Mouse (Mus musculus): ENCODE measurements at regions not wholly inside any gene's neighbourhood (a gene's known extent, or its start where the extent isn't known, plus 50 kb on each side); places are given as distances from the start of the nearest gene placed in this dataset.

- in situ Hi-C loops (cut with MboI; ENCODE audit: low pct_unique_long_range_greater_than_20kb), result no loop called here
- no peak for TF ChIP-seq CTCF (IDR thresholded peaks at IDR 0.05)
- H3K27me3 ChIP-seq, result peaks cover 3% of the 10 kb centered on the region
- ATAC-seq (no peak), DNase-seq (ENCODE audit: low read depth, low spot score) (no peak)
- POLR2A ChIA-PET, result no interaction called here
- CTCF ChIA-PET, result no interaction called here
These were observed 231.2 kb upstream of the 4930535I16Rik start for GRCm38 (mm10) chr4:124149037-124149436.

DNA sequence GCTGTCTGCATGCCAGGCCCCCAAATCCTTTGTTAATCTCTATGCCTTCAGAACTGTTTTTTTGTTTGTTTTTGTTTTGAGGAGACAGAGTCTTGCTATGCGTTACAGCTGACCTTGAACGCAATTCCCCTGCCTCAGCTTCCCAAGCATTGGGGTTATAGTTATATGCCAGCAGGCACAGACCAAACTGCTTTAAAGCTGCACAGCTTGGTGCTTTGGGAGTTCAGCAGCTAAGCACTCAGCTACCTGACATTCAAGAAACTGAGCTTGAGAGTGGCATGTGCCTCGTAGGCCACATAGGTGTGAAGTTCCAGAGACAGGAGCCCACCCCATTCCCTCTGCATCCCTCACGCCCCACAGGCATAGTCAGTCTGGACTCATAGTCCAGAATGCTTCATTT, 229.5 kb upstream of the 4930535I16Rik start:
- peaks cover 3% of the 10 kb centered on the region for H3K27me3 ChIP-seq
- POLR2A ChIA-PET, result no interaction called here
- CTCF ChIA-PET, result interaction anchor here (1.2 kb wide), 1 partner anchor 28 kb away, joined by 3 read pairs; no protein-coding TSS in a partner anchor
- no peak for ATAC-seq
- in situ Hi-C loops (cut with MboI; ENCODE audit: low pct_unique_long_range_greater_than_20kb), result no loop called here
- no peak for TF ChIP-seq CTCF (IDR thresholded peaks at IDR 0.05)
- no peak for DNase-seq (ENCODE audit: low read depth, low spot score)

DNA sequence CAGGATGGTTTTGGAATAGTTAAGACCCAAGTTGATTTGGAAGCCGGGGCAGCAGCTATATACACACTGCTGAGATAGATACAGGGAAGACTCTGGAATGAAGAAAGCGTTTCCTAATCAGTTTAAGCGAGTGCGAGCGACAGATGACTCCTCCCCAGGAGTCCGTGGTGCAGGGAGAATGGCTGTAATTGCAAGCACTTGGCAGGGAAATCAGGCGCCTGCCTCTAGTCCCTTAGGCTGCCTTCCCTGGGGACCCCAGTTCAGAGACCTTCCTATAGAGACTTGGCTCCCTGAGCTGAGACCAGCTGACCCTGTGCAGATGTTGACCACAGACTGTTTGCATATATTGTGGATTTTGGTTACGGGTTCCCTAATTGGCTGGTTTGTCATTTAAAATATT, 228.3 kb upstream of the 4930535I16Rik start:
- no peak for DNase-seq (ENCODE audit: low read depth, low spot score)
- peaks cover 3% of the 10 kb centered on the region for H3K27me3 ChIP-seq
- in situ Hi-C loops (cut with MboI; ENCODE audit: low pct_unique_long_range_greater_than_20kb), result no loop called here
- TF ChIP-seq CTCF (IDR thresholded peaks at IDR 0.05), result no peak
- no peak for ATAC-seq
- POLR2A ChIA-PET, result no interaction called here
- CTCF ChIA-PET, result interaction anchor here (0.7 kb wide), 1 partner anchor 13 kb away, joined by 3 read pairs; no protein-coding TSS in a partner anchor

DNA sequence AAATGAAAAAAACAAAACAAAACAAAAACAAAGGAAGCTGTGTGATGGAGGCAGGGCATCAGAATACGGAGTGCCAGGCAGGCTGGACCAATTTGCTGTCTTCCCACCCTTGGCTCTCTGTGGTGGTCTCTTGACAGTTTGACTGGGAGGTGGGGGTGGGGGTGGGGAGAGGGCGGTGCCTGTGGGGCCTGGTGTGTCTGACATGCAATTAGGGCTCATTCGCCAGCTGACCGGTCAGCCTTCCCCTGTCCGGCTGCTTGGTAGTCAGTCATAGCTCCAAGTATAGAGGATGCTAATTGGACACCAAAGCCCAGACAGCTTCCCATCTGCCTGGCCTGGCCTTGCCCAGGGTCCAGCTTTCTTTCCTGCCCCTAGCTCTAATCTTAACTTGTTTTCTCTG, 225.8 kb upstream of the 4930535I16Rik start:
- in situ Hi-C loops (cut with MboI; ENCODE audit: low pct_unique_long_range_greater_than_20kb), result loop anchor here (5.0 kb wide), 1 partner anchor 514 kb away; the partner anchor contains the start of gene Pou3f1
- ATAC-seq, result no peak
- DNase-seq (ENCODE audit: low read depth, low spot score), result no peak
- TF ChIP-seq CTCF (IDR thresholded peaks at IDR 0.05), result no peak
- CTCF ChIA-PET, result no interaction called here
- POLR2A ChIA-PET, result no interaction called here
- H3K27me3 ChIP-seq, result peaks cover 5% of the 10 kb centered on the region

GRCm38 (mm10) chr4:124143226-124143625, 225.4 kb upstream of the 4930535I16Rik start:
- in situ Hi-C loops (cut with MboI; ENCODE audit: low pct_unique_long_range_greater_than_20kb), result loop anchor here (5.0 kb wide), 1 partner anchor 514 kb away; the partner anchor contains the start of gene Pou3f1
- peaks cover 5% of the 10 kb centered on the region for H3K27me3 ChIP-seq
- no peak for DNase-seq (ENCODE audit: low read depth, low spot score)
- no peak for TF ChIP-seq CTCF (IDR thresholded peaks at IDR 0.05)
- ChIA-PET CTCF (no interaction called here), POLR2A (no interaction called here)
- no peak for ATAC-seq

DNA sequence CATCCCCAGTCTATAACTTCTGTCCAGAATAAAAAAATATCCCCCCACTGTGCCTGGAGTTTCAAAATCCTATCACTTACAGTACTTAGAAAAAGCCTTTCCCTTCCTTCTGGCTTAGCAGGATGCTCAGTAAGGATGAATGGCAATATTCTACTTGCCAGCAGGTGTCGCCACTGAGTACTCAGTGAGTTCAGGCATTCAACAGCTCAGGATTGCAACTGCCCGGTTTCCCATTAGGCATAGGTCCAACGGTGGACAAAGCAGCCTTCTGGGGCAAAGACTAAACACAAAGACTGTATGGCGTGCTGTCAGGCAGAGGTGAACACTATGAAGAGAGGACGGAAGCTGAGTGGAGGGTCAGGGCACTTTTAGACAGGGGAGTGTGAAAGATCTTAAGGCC, 224.3 kb upstream of the 4930535I16Rik start:
- ChIA-PET CTCF (interaction anchor here (1.2 kb wide), 1 partner anchor 11 kb away, joined by 3 read pairs; no protein-coding TSS in a partner anchor), POLR2A (interaction anchor here (0.6 kb wide), 1 partner anchor 133 kb away, joined by 3 read pairs; no protein-coding TSS in a partner anchor)
- in situ Hi-C loops (cut with MboI; ENCODE audit: low pct_unique_long_range_greater_than_20kb), result loop anchor here (5.0 kb wide), 1 partner anchor 515 kb away; the partner anchor contains the start of gene Pou3f1
- peaks cover 5% of the 10 kb centered on the region for H3K27me3 ChIP-seq
- ATAC-seq (no peak), DNase-seq (ENCODE audit: low read depth, low spot score) (peak; percentile 22)
- peak; percentile 83 for TF ChIP-seq CTCF (IDR thresholded peaks at IDR 0.05)

- CTCF ChIA-PET, result no interaction called here
- TF ChIP-seq CTCF (IDR thresholded peaks at IDR 0.05), result no peak
- DNase-seq (ENCODE audit: low read depth, low spot score) (no peak), ATAC-seq (no peak)
- in situ Hi-C loops (cut with MboI; ENCODE audit: low pct_unique_long_range_greater_than_20kb), result no loop called here
- H3K27me3 ChIP-seq, result peaks cover 8% of the 10 kb centered on the region
- POLR2A ChIA-PET, result no interaction called here
These were observed 217.3 kb upstream of the 4930535I16Rik start for GRCm38 (mm10) chr4:124135165-124135470.

GRCm38 (mm10) chr4:124134341-124135164, 216.7 kb upstream of the 4930535I16Rik start:
- no peak for DNase-seq (ENCODE audit: low read depth, low spot score)

GRCm38 (mm10) chr4:124130946-124131345, 213.1 kb upstream of the 4930535I16Rik start:
- ATAC-seq, result no peak
- peak; percentile 42 for TF ChIP-seq CTCF (IDR thresholded peaks at IDR 0.05)
- in situ Hi-C loops (cut with MboI; ENCODE audit: low pct_unique_long_range_greater_than_20kb), result loop anchor here (5.0 kb wide), 1 partner anchor 164 kb away; no protein-coding TSS in a partner anchor
- DNase-seq (ENCODE audit: low read depth, low spot score), result no peak
- CTCF ChIA-PET, result interaction anchor here (1.1 kb wide), 1 partner anchor 10 kb away, joined by 3 read pairs; no protein-coding TSS in a partner anchor
- POLR2A ChIA-PET, result no interaction called here
- peaks cover 3% of the 10 kb centered on the region for H3K27me3 ChIP-seq

More at GRCm38 (mm10) chr4:124134341-124135164, 216.7 kb upstream of the 4930535I16Rik start:
- in situ Hi-C loops (cut with MboI; ENCODE audit: low pct_unique_long_range_greater_than_20kb), result loop anchor here (5.0 kb wide), 1 partner anchor 167 kb away; no protein-coding TSS in a partner anchor
- H3K27me3 ChIP-seq, result peaks cover 6% of the 10 kb centered on the region
- ChIA-PET CTCF (no interaction called here), POLR2A (no interaction called here)
- no peak for ATAC-seq
- no peak for TF ChIP-seq CTCF (IDR thresholded peaks at IDR 0.05)

DNA sequence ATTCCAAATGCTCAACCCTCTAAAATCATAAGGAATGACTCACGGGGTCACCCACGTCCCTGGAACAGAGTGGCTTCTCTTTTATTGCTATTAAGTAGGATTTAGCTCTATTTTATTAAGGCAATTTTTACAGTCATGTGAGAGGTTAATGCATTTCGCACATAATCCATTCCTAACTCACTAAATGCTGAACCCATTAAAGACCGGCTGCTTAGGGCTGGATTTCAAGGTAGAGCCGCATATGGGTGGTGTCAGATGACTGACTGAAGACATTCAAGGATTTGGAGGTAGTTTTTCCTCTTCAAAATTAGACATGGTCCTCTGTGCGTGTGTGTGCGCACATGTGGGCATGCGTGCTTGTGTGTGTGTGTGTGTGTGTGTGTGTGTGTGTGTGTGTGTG, 208.4 kb upstream of the 4930535I16Rik start:
- POLR2A ChIA-PET, result no interaction called here
- TF ChIP-seq CTCF (IDR thresholded peaks at IDR 0.05), result no peak
- CTCF ChIA-PET, result no interaction called here
- in situ Hi-C loops (cut with MboI; ENCODE audit: low pct_unique_long_range_greater_than_20kb), result no loop called here
- DNase-seq (ENCODE audit: low read depth, low spot score) (no peak), ATAC-seq (no peak)
- no peaks in the 10 kb centered on the region for H3K27me3 ChIP-seq

GRCm38 (mm10) chr4:124120334-124120733, 202.5 kb upstream of the 4930535I16Rik start:
- ChIA-PET POLR2A (no interaction called here), CTCF (no interaction called here)
- in situ Hi-C loops (cut with MboI; ENCODE audit: low pct_unique_long_range_greater_than_20kb), result no loop called here
- ATAC-seq, result no peak
- no peak for TF ChIP-seq CTCF (IDR thresholded peaks at IDR 0.05)
- no peak for DNase-seq (ENCODE audit: low read depth, low spot score)
- no peaks in the 10 kb centered on the region for H3K27me3 ChIP-seq
